In the genomic region with DNA sequence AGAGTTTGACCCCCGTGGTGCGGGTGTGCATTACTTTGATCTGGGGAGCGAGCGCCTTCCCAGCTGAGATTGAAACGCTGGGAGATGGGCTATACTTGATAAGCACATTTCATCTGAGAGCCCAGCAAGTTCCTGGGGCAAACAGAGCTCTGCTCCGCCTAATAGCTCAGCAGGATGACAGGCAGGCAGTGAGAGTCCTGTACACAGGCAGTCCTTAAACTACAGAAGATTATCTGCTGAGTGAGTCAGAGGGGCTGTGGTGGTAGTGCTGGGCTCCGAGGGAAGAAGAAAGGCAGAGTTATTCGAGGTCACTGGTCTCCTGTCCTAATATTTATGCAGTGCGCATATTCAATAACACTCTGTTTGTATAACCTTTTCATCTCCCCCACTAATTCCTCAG, we compare ENCODE assay signal across 16 mouse cellular contexts. TPM values are rescaled to one million over a fixed set of nuclear protein-coding genes. Genes with fewer than 3 reads are reported as not detected.
A peak's percentile ranks its signal among the peaks of the same experiment; 100 is the strongest.
DNase-seq lines count a peak whose midpoint lies in the region; ATAC-seq and TF ChIP-seq lines count a peak whose summit lies in the region.
"Had no signal": no experiment of that assay in that cellular context is flagged by ENCODE, and none has a peak within 500 bp of the region (broad histone marks: within the 10 kb centered on the region; RNA-seq: fewer than 3 reads in every experiment).

No protein-coding gene starts in this region.

- no peaks in the 10 kb centered on the region for H3K36me3 ChIP-seq in forebrain, embryonic 11.5 days (ENCODE audit: control insufficient read depth, insufficient read depth, low read length)
- H3K36me3 ChIP-seq in forebrain, embryonic 16.5 days (ENCODE audit: control insufficient read depth, insufficient read depth) = no peaks in the 10 kb centered on the region
- no peaks in the 10 kb centered on the region for H3K36me3 ChIP-seq in limb, embryonic 13.5 days
- no peaks in the 10 kb centered on the region for H3K36me3 ChIP-seq in limb, embryonic 10.5 days
- H3K36me3 ChIP-seq in forebrain, embryonic 15.5 days = no peaks in the 10 kb centered on the region
- no peaks in the 10 kb centered on the region for H3K36me3 ChIP-seq in midbrain, postnatal 0 days (ENCODE audit: insufficient read depth, low read length)
- no peaks in the 10 kb centered on the region for H3K36me3 ChIP-seq in kidney, adult 2 months (ENCODE audit: control insufficient read depth, insufficient read depth, low read length)
- H3K36me3 ChIP-seq: neural tube, embryonic 12.5 days had no signal

- no peak overlapping the region for H3K4me2 ChIP-seq in forebrain, embryonic 11.5 days (ENCODE audit: low read depth, low read length, severe bottlenecking)
- no peak overlapping the region for H3K4me2 ChIP-seq in forebrain, embryonic 16.5 days (ENCODE audit: low read length)
- H3K4me2 ChIP-seq in limb, embryonic 13.5 days (replicated peaks) = 0 out of 2 replicates have a peak overlapping the region, but pooled peaks have one; percentile 17
- H3K4me2 ChIP-seq in forebrain, embryonic 15.5 days (replicated peaks) = no peak overlapping the region
- no peak overlapping the region for H3K4me2 ChIP-seq in midbrain, postnatal 0 days (ENCODE audit: low read depth, low read length, poor library complexity, severe bottlenecking)
- H3K4me2 ChIP-seq: neural tube, embryonic 12.5 days had no signal

- DNase-seq in forebrain, embryonic 11.5 days (ENCODE audit: low spot score) = no peak
- no peak for DNase-seq in limb, embryonic 10.5 days (ENCODE audit: low spot score)
- no peak for DNase-seq in midbrain, postnatal 0 days (ENCODE audit: low spot score)
- DNase-seq in kidney, adult 2 months = no peak
- DNase-seq: cerebellum, adult 18-20 months; layer of hippocampus, adult 9-11 months; right cerebral cortex, postnatal 25 days; thymus, postnatal 36 days had no signal

- no peaks in the 10 kb centered on the region for H3K9me3 ChIP-seq in forebrain, embryonic 11.5 days (ENCODE audit: control insufficient read depth, low read length)
- no peaks in the 10 kb centered on the region for H3K9me3 ChIP-seq in forebrain, embryonic 16.5 days (ENCODE audit: control insufficient read depth, low read length)
- no peaks in the 10 kb centered on the region; the same call in 1 of the 2 replicates for H3K9me3 ChIP-seq in limb, embryonic 13.5 days
- no peaks in the 10 kb centered on the region for H3K9me3 ChIP-seq in limb, embryonic 10.5 days (replicated peaks)
- no peaks in the 10 kb centered on the region for H3K9me3 ChIP-seq in forebrain, embryonic 15.5 days
- no peaks in the 10 kb centered on the region for H3K9me3 ChIP-seq in midbrain, postnatal 0 days (ENCODE audit: low read length)
- H3K9me3 ChIP-seq: neural tube, embryonic 12.5 days had no signal

- no peaks in the 10 kb centered on the region for H3K4me1 ChIP-seq in forebrain, embryonic 11.5 days (replicated peaks; ENCODE audit: control insufficient read depth, insufficient read depth, low read length)
- H3K4me1 ChIP-seq in forebrain, embryonic 16.5 days (replicated peaks; ENCODE audit: control insufficient read depth, insufficient read depth, low read length) = no peaks in the 10 kb centered on the region
- H3K4me1 ChIP-seq in limb, embryonic 13.5 days = peaks cover 12% of the 10 kb centered on the region
- H3K4me1 ChIP-seq in limb, embryonic 10.5 days = 0 out of 2 replicates have a peak, but pooled peaks cover 4% of the 10 kb centered on the region
- 0 out of 2 replicates have a peak, but pooled peaks cover 4% of the 10 kb centered on the region for H3K4me1 ChIP-seq in forebrain, embryonic 15.5 days
- 0 out of 2 replicates have a peak, but pooled peaks cover 4% of the 10 kb centered on the region for H3K4me1 ChIP-seq in midbrain, postnatal 0 days (ENCODE audit: insufficient read depth, low read length)
- 0 out of 2 replicates have a peak, but pooled peaks cover 2% of the 10 kb centered on the region for H3K4me1 ChIP-seq in kidney, adult 2 months (ENCODE audit: control insufficient read depth, insufficient read depth, low read length)
- H3K4me1 ChIP-seq: neural tube, embryonic 12.5 days had no signal

- no peak for TF ChIP-seq POLR2A in kidney, adult 2 months (IDR thresholded peaks at IDR 0.05; ENCODE audit: low read depth, low read length)

- TF ChIP-seq CTCF in midbrain, postnatal 0 days (IDR thresholded peaks at IDR 0.05) = no peak
- no peak for TF ChIP-seq CTCF in kidney, adult 2 months (conservative IDR thresholded peaks at IDR 0.05; ENCODE audit: insufficient read depth, insufficient read length, low read depth, low read length)

- no peak overlapping the region for H3K27ac ChIP-seq in forebrain, embryonic 11.5 days (ENCODE audit: low read depth, low read length)
- H3K27ac ChIP-seq in forebrain, embryonic 16.5 days (ENCODE audit: low read length) = no peak overlapping the region
- no peak overlapping the region for H3K27ac ChIP-seq in limb, embryonic 13.5 days
- no peak overlapping the region for H3K27ac ChIP-seq in limb, embryonic 10.5 days
- H3K27ac ChIP-seq in forebrain, embryonic 15.5 days (replicated peaks) = no peak overlapping the region
- H3K27ac ChIP-seq in midbrain, postnatal 0 days (ENCODE audit: low read depth, low read length) = no peak overlapping the region
- H3K27ac ChIP-seq in kidney, adult 2 months (ENCODE audit: insufficient read depth, low read depth, low read length) = no peak overlapping the region
- H3K27ac ChIP-seq: neural tube, embryonic 12.5 days had no signal

- no peak overlapping the region for H3K4me3 ChIP-seq in forebrain, embryonic 11.5 days (ENCODE audit: low read depth, low read length)
- no peak overlapping the region for H3K4me3 ChIP-seq in forebrain, embryonic 16.5 days (replicated peaks; ENCODE audit: low read length)
- H3K4me3 ChIP-seq in limb, embryonic 13.5 days = no peak overlapping the region
- no peak overlapping the region for H3K4me3 ChIP-seq in limb, embryonic 10.5 days
- no peak overlapping the region for H3K4me3 ChIP-seq in forebrain, embryonic 15.5 days
- no peak overlapping the region for H3K4me3 ChIP-seq in midbrain, postnatal 0 days (ENCODE audit: low read depth, low read length)
- no peak overlapping the region for H3K4me3 ChIP-seq in kidney, adult 2 months (ENCODE audit: insufficient read depth, low read depth, low read length)
- H3K4me3 ChIP-seq: erythroblast, embryonic 14.5 days; neural tube, embryonic 12.5 days had no signal

- ATAC-seq in forebrain, embryonic 11.5 days (replicated peaks; ENCODE audit: low FRiP score) = 0 out of 2 replicates have a peak, but pooled peaks have one; percentile 33
- ATAC-seq in forebrain, embryonic 16.5 days = no peak
- no peak for ATAC-seq in limb, embryonic 13.5 days (ENCODE audit: low FRiP score, low read depth)
- peak; percentile 53; the same call in 1 of the 2 replicates for ATAC-seq in forebrain, embryonic 15.5 days (replicated peaks)
- ATAC-seq in midbrain, postnatal 0 days (ENCODE audit: low FRiP score) = 0 out of 2 replicates have a peak, but pooled peaks have one; percentile 55
- ATAC-seq in cerebellum, adult (ENCODE audit: insufficient number of reproducible peaks, low FRiP score, low TSS enrichment) = no peak
- ATAC-seq: CD4-positive, CD25-positive, alpha-beta regulatory T cell, adult 4 months had no signal

- H3K9ac ChIP-seq in forebrain, embryonic 11.5 days (ENCODE audit: low read length) = no peak overlapping the region
- no peak overlapping the region for H3K9ac ChIP-seq in forebrain, embryonic 16.5 days (replicated peaks; ENCODE audit: low read depth, low read length)
- H3K9ac ChIP-seq in limb, embryonic 13.5 days = no peak overlapping the region
- no peak overlapping the region for H3K9ac ChIP-seq in forebrain, embryonic 15.5 days (replicated peaks)
- H3K9ac ChIP-seq in midbrain, postnatal 0 days (replicated peaks; ENCODE audit: low read length, poor library complexity, severe bottlenecking) = no peak overlapping the region
- H3K9ac ChIP-seq: neural tube, embryonic 12.5 days had no signal

- H3K27me3 ChIP-seq in forebrain, embryonic 11.5 days (ENCODE audit: control insufficient read depth, insufficient read depth, low read length) = no peaks in the 10 kb centered on the region
- no peaks in the 10 kb centered on the region for H3K27me3 ChIP-seq in forebrain, embryonic 16.5 days (replicated peaks; ENCODE audit: control insufficient read depth, insufficient read depth, low read length)
- no peaks in the 10 kb centered on the region for H3K27me3 ChIP-seq in limb, embryonic 13.5 days
- no peaks in the 10 kb centered on the region for H3K27me3 ChIP-seq in limb, embryonic 10.5 days (ENCODE audit: low read depth, poor library complexity, severe bottlenecking)
- no peaks in the 10 kb centered on the region for H3K27me3 ChIP-seq in forebrain, embryonic 15.5 days
- H3K27me3 ChIP-seq in midbrain, postnatal 0 days (ENCODE audit: insufficient read depth, low read length) = no peaks in the 10 kb centered on the region
- no peaks in the 10 kb centered on the region for H3K27me3 ChIP-seq in kidney, adult 2 months (replicated peaks; ENCODE audit: control insufficient read depth, insufficient read depth, low read length)
- H3K27me3 ChIP-seq: neural tube, embryonic 12.5 days had no signal

- WGBS in forebrain, embryonic 11.5 days = 28% methylated on average over 9 of the region's 9 CpGs
- 39% methylated on average over 9 of the region's 9 CpGs for WGBS in forebrain, embryonic 16.5 days
- WGBS in limb, embryonic 13.5 days = 47% methylated on average over 9 of the region's 9 CpGs
- 46% methylated on average over 9 of the region's 9 CpGs for WGBS in limb, embryonic 10.5 days
- WGBS in forebrain, embryonic 15.5 days = 32% methylated on average over 9 of the region's 9 CpGs
- WGBS in midbrain, postnatal 0 days = 19% methylated on average over 9 of the region's 9 CpGs
- 39% methylated on average over 9 of the region's 9 CpGs for WGBS in kidney, adult 2 months

RNA-seq across cellular contexts. Expression of a gene that starts 3.8 kb away (rescaled TPM):
- polyA plus RNA-seq in forebrain, embryonic 11.5 days (2014; fragmentation: Nextera tagmentation; extraction: Ambion mirVana) = not detected in 2 replicates
- not detected in 2 replicates for polyA plus RNA-seq in forebrain, embryonic 16.5 days (2015; fragmentation: Nextera tagmentation; extraction: Ambion mirVana)
- not detected in 2 replicates for polyA plus RNA-seq in limb, embryonic 13.5 days (2015; fragmentation: Nextera tagmentation; extraction: Ambion mirVana)
- polyA plus RNA-seq in limb, embryonic 10.5 days (2016; fragmentation: Nextera tagmentation; extraction: Ambion mirVana) = not detected in 2 replicates
- not detected in 2 replicates for polyA plus RNA-seq in forebrain, embryonic 15.5 days (2015; fragmentation: Nextera tagmentation; extraction: Ambion mirVana)
- total RNA-seq in midbrain, postnatal 0 days (2014; rRNA removed) = not detected in 2 replicates
- not detected in 2 replicates for polyA plus RNA-seq in midbrain, postnatal 0 days (2015; fragmentation: Nextera tagmentation; extraction: Ambion mirVana)
- polyA plus RNA-seq in kidney, adult 2 months (2012; rRNA removed) = not detected in 2 replicates
- polyA plus RNA-seq: CD4-positive, CD25-positive, alpha-beta regulatory T cell, adult 4 months; erythroblast, embryonic 14.5 days; heart, postnatal 0 days; neural tube, embryonic 12.5 days had no signal

Comparison
In these comparisons a context has a peak if more than half of its experiments do, and no peak if none do; other contexts are left out.
1. ATAC-seq: peak in forebrain, embryonic 11.5 days (single experiment), forebrain, embryonic 15.5 days (single experiment) and midbrain, postnatal 0 days (single experiment); none in forebrain, embryonic 16.5 days (single experiment), limb, embryonic 13.5 days (single experiment) and cerebellum, adult (single experiment).